Mouse (Mus musculus) ES-Bruce4 (cell line): Measurements from ENCODE around the gene Zfp637. TPM values are rescaled to one million over a fixed set of nuclear protein-coding genes. Genes with fewer than 3 reads are reported as not detected.

Experiments used
- H3K27ac ChIP-seq: 2 replicates; pipeline ENCODE4 v1.5.1; 2012; ENCODE audit warnings: low read length, inconsistent platforms; ENCODE audit not compliant: insufficient read depth
- H3K27me3 ChIP-seq: 2 replicates; pipeline ENCODE4 v1.6.1; 2012; ENCODE audit warnings: mild to moderate bottlenecking, low read length, inconsistent platforms; ENCODE audit not compliant: control insufficient read depth, poor library complexity, insufficient read depth, severe bottlenecking
- H3K36me3 ChIP-seq: 2 replicates; pipeline ENCODE4 v1.6.1; 2012; ENCODE audit warnings: inconsistent platforms, mild to moderate bottlenecking, low read length, moderate library complexity; ENCODE audit not compliant: control insufficient read depth, poor library complexity, insufficient read depth, severe bottlenecking
- H3K4me1 ChIP-seq: one replicate; pipeline ENCODE4 v1.8.1; 2011; ENCODE audit warnings: low read length; ENCODE audit not compliant: control insufficient read depth, insufficient read depth
- H3K4me3 ChIP-seq: 2 replicates; pipeline ENCODE4 v1.5.1; 2011; ENCODE audit warnings: low read depth, mild to moderate bottlenecking, low read length
- H3K9ac ChIP-seq: 2 replicates; pipeline ENCODE4 v1.6.1; 2012; ENCODE audit warnings: low read depth, mild to moderate bottlenecking, inconsistent platforms; ENCODE audit not compliant: poor library complexity, severe bottlenecking
- H3K9me3 ChIP-seq: replicated peaks from 2 replicates; pipeline ENCODE4 v1.6.1; 2012; ENCODE audit warnings: mild to moderate bottlenecking, low read length, inconsistent platforms; ENCODE audit not compliant: control insufficient read depth, poor library complexity, insufficient read depth, severe bottlenecking
- CTCF ChIP-seq: IDR thresholded peaks from one replicate; pipeline ENCODE4 v1.8.1; 2011; ENCODE audit warnings: low read depth, low read length
- EP300 ChIP-seq: IDR thresholded peaks from 2 replicates; pipeline ENCODE4 v1.6.1; 2011; ENCODE audit warnings: low read depth, low read length; ENCODE audit not compliant: insufficient read depth
- POLR2A ChIP-seq: IDR thresholded peaks from one replicate; pipeline ENCODE4 v1.8.1; 2011; ENCODE audit warnings: low read length; ENCODE audit not compliant: insufficient read depth
- polyA plus RNA-seq: library from polyadenylated mRNA; stranded (reverse); fragments of >200 nt; gene quantifications from 2 replicates; pipeline ENCODE4 v1.2.4, GENCODE M21; 2011; ENCODE audit warnings: low read depth; ENCODE audit not compliant: missing spikeins, insufficient read depth, insufficient read length

Gene Zfp637
- polyA plus RNA-seq, 1 experiment: 9.5 TPM

DNA sequence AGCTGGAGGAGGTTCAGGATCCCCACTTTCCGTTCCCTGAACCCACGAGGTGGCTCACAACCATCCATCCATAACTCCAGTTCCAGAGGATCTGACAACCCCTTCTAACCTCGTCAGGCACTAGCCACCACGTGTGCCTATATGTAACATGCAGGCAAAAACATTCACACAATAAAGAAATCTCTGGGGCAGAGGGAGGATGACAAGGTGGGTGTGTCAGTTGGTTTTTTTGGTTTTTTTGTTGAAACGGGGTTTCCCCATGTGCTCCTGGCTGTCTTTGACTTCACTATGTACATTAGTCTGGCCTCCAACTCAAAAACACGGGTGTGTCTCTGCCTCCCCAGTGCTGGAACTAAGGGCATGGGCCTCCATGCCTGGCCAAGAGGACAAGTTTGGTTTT is 49.3 kb downstream of the Zfp637 start:
- H3K36me3 ChIP-seq: no peaks in the 10 kb centered on the region
- no peak overlapping the region for H3K4me3 ChIP-seq
- no peaks in the 10 kb centered on the region for H3K27me3 ChIP-seq
- H3K27ac ChIP-seq: no peak overlapping the region
- TF ChIP-seq POLR2A: no peak
- no peak for TF ChIP-seq CTCF
- no peak for TF ChIP-seq EP300
- no peak overlapping the region for H3K9ac ChIP-seq
- H3K4me1 ChIP-seq: no peaks in the 10 kb centered on the region
- H3K9me3 ChIP-seq: no peaks in the 10 kb centered on the region

- Histone ChIP-seq H3K4me1 (no peaks in the 10 kb centered on the region), H3K4me3 (peak overlapping the region; percentile 44), H3K36me3 (no peaks in the 10 kb centered on the region), H3K27me3 (no peaks in the 10 kb centered on the region), H3K9me3 (no peaks in the 10 kb centered on the region), H3K9ac (peak overlapping the region; percentile 44), H3K27ac (no peak overlapping the region)
- TF ChIP-seq CTCF: no peak
- TF ChIP-seq POLR2A: no peak
- no peak for TF ChIP-seq EP300
Observed at GRCm38 (mm10) chr6:117891369-117892160, 50.6 kb downstream of the Zfp637 start.

DNA sequence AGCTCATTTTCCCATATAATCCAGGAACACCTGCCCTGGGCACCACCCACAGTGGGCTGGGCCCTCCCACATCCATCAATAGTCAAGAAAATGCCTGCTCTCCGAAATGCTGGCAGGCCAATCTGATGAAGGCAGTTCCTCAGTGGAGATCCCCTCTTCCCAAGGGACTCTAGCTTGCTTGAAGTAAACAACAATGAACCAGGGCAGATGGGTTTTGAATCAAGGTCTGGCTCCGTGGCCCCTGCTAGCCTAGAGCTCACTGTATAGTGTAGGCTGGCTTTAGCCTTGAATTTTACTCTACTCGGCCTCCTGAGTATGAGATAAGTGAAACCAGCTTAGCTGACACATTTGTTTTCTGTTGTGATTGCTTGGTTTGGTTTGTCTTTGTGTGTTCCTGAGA is 51.4 kb downstream of the Zfp637 start:
- Histone ChIP-seq H3K27me3 (no peaks in the 10 kb centered on the region), H3K27ac (no peak overlapping the region), H3K9me3 (no peaks in the 10 kb centered on the region), H3K9ac (no peak overlapping the region), H3K4me3 (no peak overlapping the region), H3K36me3 (no peaks in the 10 kb centered on the region), H3K4me1 (no peaks in the 10 kb centered on the region)
- no peak for TF ChIP-seq CTCF
- no peak for TF ChIP-seq EP300
- no peak for TF ChIP-seq POLR2A

DNA sequence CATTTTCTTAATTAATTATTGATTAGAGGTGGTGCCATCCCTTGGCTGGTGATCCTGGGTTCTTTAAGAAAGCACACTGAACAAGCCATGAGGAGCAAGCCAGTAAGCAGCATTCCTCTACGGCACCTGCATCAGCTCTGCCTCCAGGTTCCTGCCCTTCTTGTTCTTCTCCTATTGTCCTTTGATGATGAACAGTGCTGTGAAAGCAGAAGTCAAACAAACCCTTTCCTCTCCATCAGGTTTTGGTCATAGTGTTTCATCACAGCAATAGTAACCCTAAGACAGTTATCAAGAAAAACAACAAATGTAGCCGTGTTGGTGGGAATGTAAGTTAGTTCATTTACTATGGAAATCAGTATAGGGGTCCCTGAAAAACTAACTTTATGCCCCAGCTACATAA is 52.5 kb downstream of the Zfp637 start:
- H3K36me3 ChIP-seq: no peaks in the 10 kb centered on the region
- H3K4me1 ChIP-seq: no peaks in the 10 kb centered on the region
- H3K9ac ChIP-seq: no peak overlapping the region
- H3K4me3 ChIP-seq: no peak overlapping the region
- no peaks in the 10 kb centered on the region for H3K9me3 ChIP-seq
- no peaks in the 10 kb centered on the region for H3K27me3 ChIP-seq
- no peak for TF ChIP-seq POLR2A
- no peak for TF ChIP-seq CTCF
- no peak for TF ChIP-seq EP300
- no peak overlapping the region for H3K27ac ChIP-seq

Other genes with a start within 250 kb of the Zfp637 start
- 8.8 and 9.4 TPM in 2 replicates for gene Zfp239, start 20.9 kb downstream of the Zfp637 start, polyA plus RNA-seq
- 1,007 and 1,035 TPM in 2 replicates for gene Hnrnpf, start 59.1 kb downstream of the Zfp637 start, polyA plus RNA-seq
- gene Fxyd4, start 96.5 kb downstream of the Zfp637 start, polyA plus RNA-seq: not detected in 2 replicates
- 0.67 and 0.91 TPM in 2 replicates for gene Rasgef1a, start 170.3 kb downstream of the Zfp637 start, polyA plus RNA-seq